Mouse (Mus musculus) midbrain, embryonic 13.5 days (tissue): ENCODE data around the gene Sbno2. TPM values are rescaled to one million over a fixed set of nuclear protein-coding genes. Genes with fewer than 3 reads are reported as not detected.

ENCODE experiments used
- ATAC-seq: fragments of 200-750 bp; cut with Nextera tagmentation; 2 replicates; pipeline ENCODE4 v1.8.0; 2017; ENCODE audit warnings: mild to moderate bottlenecking, moderate TSS enrichment, moderate library complexity
- H3K27ac ChIP-seq: fragments of 300-500 bp; sonication (generic); 2 replicates; pipeline ENCODE4 v1.5.1; 2015; ENCODE audit warnings: inconsistent platforms, mild to moderate bottlenecking, moderate library complexity
- H3K27me3 ChIP-seq: fragments of 300-500 bp; sonication (generic); 2 replicates; pipeline ENCODE4 v1.6.1; 2015; ENCODE audit warnings: mild to moderate bottlenecking, inconsistent platforms
- H3K36me3 ChIP-seq: fragments of 300-500 bp; sonication (generic); 2 replicates; pipeline ENCODE4 v1.6.1; 2015; ENCODE audit warnings: mild to moderate bottlenecking, inconsistent platforms
- H3K4me1 ChIP-seq: fragments of 300-500 bp; sonication (generic); replicated peaks from 2 replicates; pipeline ENCODE4 v1.6.1; 2015; ENCODE audit warnings: inconsistent platforms
- H3K4me2 ChIP-seq: fragments of 300-500 bp; sonication (generic); replicated peaks from 2 replicates; pipeline ENCODE4 v1.6.1; 2015; ENCODE audit warnings: moderate library complexity, mild to moderate bottlenecking, inconsistent platforms
- H3K4me3 ChIP-seq: fragments of 300-500 bp; sonication (generic); replicated peaks from 2 replicates; pipeline ENCODE4 v1.5.1; 2015; ENCODE audit warnings: mild to moderate bottlenecking, inconsistent platforms
- H3K9ac ChIP-seq: fragments of 300-500 bp; sonication (generic); replicated peaks from 2 replicates; pipeline ENCODE4 v1.6.1; 2015; ENCODE audit warnings: mild to moderate bottlenecking, inconsistent platforms
- H3K9me3 ChIP-seq: fragments of 300-500 bp; sonication (generic); 2 replicates; pipeline ENCODE4 v1.6.1; 2016; ENCODE audit warnings: mild to moderate bottlenecking, inconsistent platforms
- WGBS: fragments of 180-500 bp; shearing (Covaris S2); methylation state at CpG from one replicate; pipeline ENCODE4 v1.1.7; 2015; 5-methylcytosine and 5-hydroxymethylcytosine counted together
- polyA plus RNA-seq: library from polyadenylated mRNA; unstranded; fragments of >200 nt; fragmentation: Nextera tagmentation; extraction: Ambion mirVana; gene quantifications from 2 replicates; pipeline ENCODE4 v1.2.1, GENCODE M21; 2015

Gene Sbno2
- polyA plus RNA-seq, 1 experiment from 2014 or later: 15.3 TPM

DNA sequence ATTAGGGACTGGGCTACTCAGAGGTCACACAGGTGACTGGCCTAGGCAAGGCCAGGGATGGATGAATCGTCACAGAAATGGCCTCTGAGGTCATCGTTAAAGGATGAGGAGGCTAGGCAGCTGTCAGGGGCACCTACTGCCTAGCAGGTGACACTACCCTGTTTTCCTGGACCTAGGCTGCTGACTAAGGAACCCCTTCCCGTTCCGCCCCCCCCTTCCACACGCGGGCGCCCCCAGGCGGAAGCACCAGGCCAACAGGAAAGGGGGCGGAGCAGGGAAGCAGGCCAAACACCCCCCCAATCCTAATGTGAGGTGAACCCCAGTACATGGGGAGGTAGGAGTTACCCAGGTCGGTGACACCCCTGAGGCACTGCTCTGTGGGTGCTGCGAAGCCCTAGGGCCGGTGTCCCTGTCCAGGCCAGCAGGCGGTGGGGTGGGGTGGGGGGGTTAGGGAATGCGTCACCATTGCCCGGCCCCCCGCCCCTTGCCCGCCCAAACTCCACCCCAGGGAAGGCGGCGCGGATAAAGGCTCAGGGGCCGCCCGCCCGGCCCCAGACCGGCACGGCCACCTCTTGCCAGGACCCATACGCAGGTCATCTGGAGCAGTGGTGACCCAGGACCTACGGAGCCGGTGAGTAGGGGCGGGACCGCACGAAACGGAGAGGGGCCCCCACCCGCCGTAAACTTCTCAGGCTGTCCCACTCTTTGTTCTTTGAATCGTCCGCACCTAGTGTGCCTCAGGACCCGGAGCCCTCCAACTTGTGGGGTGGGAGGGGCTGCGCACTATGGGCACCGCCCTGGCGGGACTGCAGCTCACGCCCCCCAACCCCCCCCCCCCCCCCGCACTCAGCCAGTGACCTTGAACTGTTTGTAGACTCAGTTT lies 42.6 kb upstream of the Sbno2 start, which contains the start of gene Midn:
Gene Midn (plus strand): TSS at position 554 of the 883 bp plus-strand sequence.
- peak within 1 kb of the TSS; percentile 79 for H3K4me2 ChIP-seq
- H3K4me3 ChIP-seq: peak within 1 kb of the TSS; percentile 98
- ATAC-seq: peak; percentile 17
- H3K36me3 ChIP-seq: peaks cover 51% of the 10 kb centered on the region
- WGBS: 1% methylated on average over 36 of the region's 42 CpGs
- peak within 1 kb of the TSS; percentile 100 for H3K27ac ChIP-seq
- H3K9ac ChIP-seq: peak within 1 kb of the TSS; percentile 98
- H3K4me1 ChIP-seq: peaks cover 59% of the 10 kb centered on the region
- no peaks in the 10 kb centered on the region for H3K9me3 ChIP-seq
- H3K27me3 ChIP-seq: no peaks in the 10 kb centered on the region

DNA sequence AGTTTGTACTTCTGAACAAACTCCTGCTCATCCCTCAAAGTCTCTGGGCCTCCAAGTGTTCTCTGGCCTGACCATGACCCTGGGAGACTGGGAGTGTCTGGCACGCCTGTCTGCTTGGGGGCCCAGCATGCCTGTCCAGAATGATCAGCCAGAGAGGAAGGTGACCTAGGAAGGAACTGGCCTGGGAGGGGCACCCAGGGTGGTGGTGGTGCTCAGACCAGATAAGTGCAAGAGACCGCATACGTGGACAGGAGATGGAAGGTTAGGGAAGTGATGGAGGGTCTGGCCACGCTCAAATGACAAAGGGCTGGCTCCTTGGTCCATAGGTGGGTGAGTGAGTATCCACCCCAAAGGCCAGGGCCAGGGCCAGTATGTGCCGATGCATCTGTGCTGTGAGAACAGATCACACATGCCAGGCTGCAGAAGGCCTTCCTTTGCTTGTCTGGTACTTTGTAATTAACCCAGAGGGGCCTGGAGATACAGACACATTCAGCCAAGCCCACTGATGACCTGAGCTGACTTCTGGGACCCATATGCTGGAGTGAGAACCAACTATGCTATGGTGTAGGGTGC lies 41.9 kb upstream of the Sbno2 start:
- ATAC-seq: no peak
- H3K4me2 ChIP-seq: peak overlapping the region; percentile 79

DNA sequence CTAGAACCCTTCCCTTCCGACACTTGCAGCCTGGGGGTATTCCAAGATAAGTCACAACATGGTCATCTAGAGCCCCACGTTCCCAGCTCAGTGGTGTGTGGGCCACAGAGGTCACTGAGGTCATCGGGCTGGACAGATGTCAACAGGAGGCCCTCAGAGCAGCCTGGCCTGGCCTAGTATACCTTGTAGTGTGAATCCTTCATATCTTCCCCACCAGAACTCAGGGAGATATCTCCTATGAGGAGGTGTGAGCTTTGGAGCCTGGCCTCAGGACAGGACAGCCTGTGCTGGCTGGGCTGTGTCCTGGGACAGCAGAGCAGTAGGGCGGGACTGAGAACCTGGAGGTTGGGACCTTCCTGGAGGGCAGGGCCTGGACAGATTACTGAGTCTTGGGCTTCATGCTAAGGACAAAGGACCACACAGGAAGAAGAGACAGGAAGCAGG lies 41.2 kb upstream of the Sbno2 start:
- H3K9me3 ChIP-seq: no peaks in the 10 kb centered on the region
- peak overlapping the region; percentile 24; the same call in 1 of the 2 replicates for H3K9ac ChIP-seq
- H3K4me3 ChIP-seq: no peak overlapping the region
- 74% methylated on average over 4 of the region's 4 CpGs for WGBS
- H3K27me3 ChIP-seq: no peaks in the 10 kb centered on the region
- H3K4me2 ChIP-seq: peak overlapping the region; percentile 7; the same call in 1 of the 2 replicates
- ATAC-seq: no peak
- peaks cover 55% of the 10 kb centered on the region for H3K4me1 ChIP-seq
- H3K36me3 ChIP-seq: peaks cover 37% of the 10 kb centered on the region
- H3K27ac ChIP-seq: peak overlapping the region; percentile 100; the same call in 1 of the 2 replicates

More for the DNA sequence above, 41.9 kb upstream of the Sbno2 start:
- Histone ChIP-seq H3K27me3 (no peaks in the 10 kb centered on the region), H3K27ac (peak overlapping the region; percentile 100), H3K4me1 (peaks cover 57% of the 10 kb centered on the region), H3K36me3 (peaks cover 44% of the 10 kb centered on the region), H3K9me3 (no peaks in the 10 kb centered on the region), H3K4me3 (peak overlapping the region; percentile 98), H3K9ac (peak overlapping the region; percentile 98; the same call in 1 of the 2 replicates)
- 72% methylated on average over 5 of the region's 5 CpGs for WGBS

DNA sequence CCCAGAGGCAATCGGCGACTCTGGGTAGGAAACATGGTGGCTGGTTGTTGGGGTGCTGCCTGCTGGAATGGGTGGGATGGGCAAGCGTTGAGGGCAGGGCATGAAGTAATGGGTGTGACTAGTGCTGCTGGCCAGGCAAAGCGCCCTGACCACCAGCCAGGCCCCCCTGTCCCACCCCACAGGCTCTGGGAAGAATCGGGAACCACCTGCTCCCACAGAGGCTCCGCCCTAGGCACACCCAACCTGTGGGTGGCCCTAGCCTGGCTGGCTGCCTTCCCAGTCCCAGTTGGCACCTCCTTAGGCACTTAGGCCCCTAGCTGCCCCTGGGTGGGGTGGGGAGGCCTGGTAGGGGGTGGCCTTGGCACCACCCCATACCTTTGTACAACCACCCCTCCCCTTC lies 40.5 kb upstream of the Sbno2 start:
- no peak overlapping the region for H3K4me3 ChIP-seq
- no peaks in the 10 kb centered on the region for H3K27me3 ChIP-seq
- H3K9ac ChIP-seq: peak overlapping the region; percentile 24; the same call in 1 of the 2 replicates
- peak overlapping the region; percentile 4; the same call in 1 of the 2 replicates for H3K27ac ChIP-seq
- H3K36me3 ChIP-seq: peaks cover 31% of the 10 kb centered on the region
- H3K4me2 ChIP-seq: 0 out of 2 replicates have a peak overlapping the region, but pooled peaks have one; percentile 7
- no peak for ATAC-seq
- H3K4me1 ChIP-seq: peaks cover 60% of the 10 kb centered on the region
- 94% methylated on average over 6 of the region's 6 CpGs for WGBS
- no peaks in the 10 kb centered on the region for H3K9me3 ChIP-seq

DNA sequence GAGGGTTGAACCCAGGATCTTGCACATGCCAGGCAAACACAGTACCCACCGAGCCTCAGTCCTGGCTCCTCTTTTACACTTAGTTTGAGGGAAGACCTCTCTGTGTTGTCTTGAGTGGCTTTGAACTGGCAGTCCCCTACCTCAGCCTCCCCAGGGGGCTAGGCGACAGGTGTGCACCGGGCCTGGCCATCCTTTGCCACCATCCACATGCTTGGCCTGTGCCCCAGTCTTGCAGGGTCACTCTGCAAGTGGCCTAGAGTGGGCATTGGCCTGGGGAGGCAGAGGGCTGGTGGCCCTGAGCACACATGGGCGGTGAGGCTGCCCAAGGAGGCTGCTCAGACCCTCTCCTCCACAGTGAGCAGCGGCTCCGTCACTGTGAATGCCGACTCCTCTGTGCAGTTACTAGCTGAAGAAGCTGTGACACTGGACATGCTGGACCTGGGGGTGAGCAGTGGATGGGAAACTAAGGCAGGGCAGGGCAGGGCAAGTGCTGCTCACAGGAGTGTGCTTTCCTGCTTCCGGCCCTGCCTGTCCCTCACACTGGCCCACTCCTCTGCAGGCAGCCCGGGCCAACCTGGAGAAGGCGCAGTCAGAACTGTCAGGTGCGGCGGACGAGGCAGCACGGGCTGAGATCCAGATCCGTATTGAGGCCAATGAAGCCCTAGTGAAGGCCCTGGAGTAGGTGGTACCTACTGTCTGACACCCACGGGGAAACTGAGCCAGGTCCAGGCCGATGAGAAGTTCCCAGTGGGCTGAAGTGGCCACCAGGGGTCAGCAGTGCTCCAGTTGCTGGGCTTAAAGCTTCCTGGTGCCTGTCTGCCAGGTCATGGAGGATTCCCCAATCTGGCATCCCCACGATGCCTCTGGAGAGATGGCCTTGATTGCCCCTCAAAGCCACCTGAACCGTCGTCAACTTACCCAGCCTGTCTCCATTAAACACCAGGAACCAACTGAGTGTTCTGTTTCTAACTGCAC lies 39.8 kb upstream of the Sbno2 start:
- Histone ChIP-seq H3K27ac (0 out of 2 replicates have a peak overlapping the region, but pooled peaks have one; percentile 4), H3K27me3 (no peaks in the 10 kb centered on the region), H3K9me3 (no peaks in the 10 kb centered on the region), H3K4me3 (no peak overlapping the region), H3K4me2 (no peak overlapping the region), H3K4me1 (peaks cover 65% of the 10 kb centered on the region), H3K9ac (peak overlapping the region; percentile 24; the same call in 1 of the 2 replicates), H3K36me3 (peaks cover 31% of the 10 kb centered on the region)
- ATAC-seq: no peak
- WGBS: 72% methylated on average over 20 of the region's 20 CpGs

DNA sequence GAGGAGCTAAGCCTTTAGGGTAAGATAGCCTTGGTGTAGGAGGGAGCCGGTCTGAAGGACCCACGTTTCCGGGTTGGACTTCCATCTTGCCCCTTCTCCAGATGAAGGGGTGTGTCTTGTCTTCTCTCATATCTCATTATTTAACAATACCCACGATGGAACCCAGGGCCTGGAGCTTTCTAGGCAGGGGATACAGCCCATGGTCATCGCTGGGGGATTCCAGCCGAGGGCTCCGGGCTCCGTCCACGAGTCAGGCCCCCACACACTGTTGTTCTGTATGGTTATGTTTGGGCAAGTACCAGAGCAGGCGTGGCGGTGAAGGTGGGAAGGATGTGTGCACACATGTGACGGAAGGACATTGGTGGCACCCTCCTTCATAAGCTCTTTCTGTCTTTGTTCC lies 38.8 kb upstream of the Sbno2 start:
- Histone ChIP-seq H3K27me3 (no peaks in the 10 kb centered on the region), H3K4me1 (peaks cover 71% of the 10 kb centered on the region), H3K9ac (peak overlapping the region; percentile 1; the same call in 1 of the 2 replicates), H3K4me2 (no peak overlapping the region; the same call in 1 of the 2 replicates), H3K36me3 (peaks cover 31% of the 10 kb centered on the region), H3K9me3 (no peaks in the 10 kb centered on the region), H3K4me3 (no peak overlapping the region), H3K27ac (no peak overlapping the region)
- WGBS: 97% methylated on average over 12 of the region's 12 CpGs
- ATAC-seq: no peak

DNA sequence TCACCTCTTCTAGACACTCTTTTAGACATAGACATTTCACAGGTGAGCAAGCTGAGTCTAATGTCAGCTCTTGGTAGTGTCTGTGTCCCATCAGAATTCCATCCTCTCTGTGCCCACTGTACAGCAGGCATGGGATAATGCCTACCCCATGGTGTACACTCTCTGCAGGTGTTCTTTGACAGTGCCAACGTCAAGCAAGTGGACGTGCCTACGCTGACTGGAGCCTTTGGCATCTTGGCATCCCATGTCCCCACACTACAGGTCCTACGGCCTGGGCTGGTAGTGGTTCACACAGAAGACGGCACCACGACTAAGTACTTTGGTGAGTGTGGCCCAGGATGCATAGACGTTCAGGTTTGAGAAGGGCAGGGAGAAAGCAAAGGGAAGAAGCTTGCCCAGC lies 38.3 kb upstream of the Sbno2 start:
- 0 out of 2 replicates have a peak overlapping the region, but pooled peaks have one; percentile 6 for H3K4me2 ChIP-seq
- 93% methylated on average over 7 of the region's 7 CpGs for WGBS
- no peak for ATAC-seq
- H3K4me1 ChIP-seq: peaks cover 72% of the 10 kb centered on the region
- no peak overlapping the region for H3K9ac ChIP-seq
- H3K27ac ChIP-seq: no peak overlapping the region
- peaks cover 31% of the 10 kb centered on the region for H3K36me3 ChIP-seq
- H3K4me3 ChIP-seq: peak overlapping the region; percentile 63; the same call in 1 of the 2 replicates
- no peaks in the 10 kb centered on the region for H3K9me3 ChIP-seq
- H3K27me3 ChIP-seq: no peaks in the 10 kb centered on the region

DNA sequence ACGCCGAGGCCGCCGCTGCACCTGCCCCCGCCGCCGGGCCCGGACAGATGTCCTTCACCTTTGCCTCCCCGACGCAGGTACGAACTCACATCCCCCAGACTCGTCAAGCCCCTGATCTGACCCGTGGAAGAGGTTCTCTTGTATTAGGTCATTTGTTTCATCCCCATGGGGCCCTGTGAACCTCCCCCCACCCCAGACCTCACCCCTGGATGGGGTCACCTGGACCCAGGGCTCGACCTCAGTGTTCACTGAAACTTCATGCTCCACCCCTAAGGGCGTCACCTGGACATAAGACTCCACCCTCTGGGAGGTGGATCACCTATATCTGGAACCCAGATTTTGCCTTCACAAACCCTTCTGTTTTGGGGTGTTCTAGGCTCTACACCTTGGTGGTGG lies 37.2 kb upstream of the Sbno2 start:
- peak overlapping the region; percentile 78 for H3K4me2 ChIP-seq
- H3K4me3 ChIP-seq: peak overlapping the region; percentile 63
- no peak for ATAC-seq
- no peaks in the 10 kb centered on the region for H3K9me3 ChIP-seq
- peak overlapping the region; percentile 78 for H3K27ac ChIP-seq
- H3K27me3 ChIP-seq: no peaks in the 10 kb centered on the region
- 1% methylated on average over 15 of the region's 15 CpGs for WGBS
- peaks cover 31% of the 10 kb centered on the region for H3K36me3 ChIP-seq
- H3K9ac ChIP-seq: peak overlapping the region; percentile 85
- H3K4me1 ChIP-seq: peaks cover 78% of the 10 kb centered on the region

DNA sequence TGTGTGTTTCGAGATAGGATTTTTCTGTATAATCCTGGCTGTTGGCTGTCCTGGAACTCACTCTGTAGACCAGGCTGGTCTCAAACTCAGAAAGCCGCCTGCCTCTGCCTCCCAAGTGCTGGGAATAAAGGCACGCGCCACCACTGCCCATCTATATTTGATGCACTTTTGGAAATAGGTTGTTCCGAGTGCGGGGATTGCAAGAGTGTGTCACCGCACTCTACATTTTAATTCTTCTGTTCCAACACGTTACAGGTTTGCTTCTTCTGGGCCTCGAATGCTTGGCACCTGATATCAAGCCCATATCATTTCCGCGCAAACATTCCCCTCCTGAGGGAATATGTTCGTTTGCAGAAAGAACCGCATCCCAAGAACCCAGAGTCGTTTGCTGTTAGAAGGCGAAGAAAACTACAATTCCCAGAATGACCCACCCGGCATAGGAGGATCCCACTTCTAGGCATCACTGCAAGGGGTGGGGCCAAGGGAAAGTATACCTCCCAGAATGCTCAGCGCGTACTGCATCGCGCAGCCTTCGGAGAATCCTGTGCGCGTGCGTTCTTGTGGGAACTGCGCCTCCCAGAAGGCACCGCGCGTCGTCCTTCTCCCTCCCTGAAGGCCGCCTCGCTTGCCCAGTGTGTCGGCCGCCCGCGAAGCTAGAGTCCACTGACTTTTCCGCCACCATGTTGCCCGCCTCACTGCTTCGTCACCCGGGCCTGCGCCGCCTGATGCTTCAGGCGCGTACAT lies 36.6 kb upstream of the Sbno2 start:
- Histone ChIP-seq H3K36me3 (peaks cover 31% of the 10 kb centered on the region), H3K27ac (peak overlapping the region; percentile 86), H3K9ac (peak overlapping the region; percentile 85), H3K9me3 (no peaks in the 10 kb centered on the region), H3K27me3 (peaks cover 1% of the 10 kb centered on the region), H3K4me2 (peak overlapping the region; percentile 78), H3K4me3 (peak overlapping the region; percentile 63), H3K4me1 (peaks cover 78% of the 10 kb centered on the region)
- ATAC-seq: peak; percentile 83
- WGBS: 1% methylated on average over 43 of the region's 43 CpGs

DNA sequence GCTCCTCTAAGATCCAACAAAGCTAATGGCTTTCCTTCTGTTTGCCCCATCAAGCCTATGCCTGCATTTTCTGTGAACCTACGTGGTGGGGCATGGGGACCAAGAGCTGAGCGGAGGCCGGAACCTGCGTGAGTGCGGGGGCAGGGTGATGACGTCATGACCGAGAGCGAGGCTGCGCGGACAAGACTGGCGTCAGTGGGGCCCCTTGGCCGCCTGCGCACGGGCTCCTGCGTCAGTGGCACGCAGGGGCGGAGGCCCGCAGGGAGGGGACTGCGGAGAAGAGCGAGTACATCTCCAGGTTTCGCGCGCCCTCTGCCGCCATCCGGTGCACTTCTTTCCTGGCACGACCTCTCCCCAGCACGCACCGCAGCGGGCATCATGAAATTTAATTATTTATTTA lies 35.9 kb upstream of the Sbno2 start:
- H3K4me1 ChIP-seq: peaks cover 82% of the 10 kb centered on the region
- peaks cover 8% of the 10 kb centered on the region for H3K27me3 ChIP-seq
- peak; percentile 40 for ATAC-seq
- whole genome bisulfite sequencing: 0% methylated on average over 28 of the region's 29 CpGs
- H3K4me3 ChIP-seq: peak overlapping the region; percentile 63
- peak overlapping the region; percentile 59; the same call in 1 of the 2 replicates for H3K9ac ChIP-seq
- peaks cover 31% of the 10 kb centered on the region for H3K36me3 ChIP-seq
- no peaks in the 10 kb centered on the region for H3K9me3 ChIP-seq
- H3K4me2 ChIP-seq: peak overlapping the region; percentile 78
- peak overlapping the region; percentile 86 for H3K27ac ChIP-seq
